Mouse (Mus musculus) MEL (cell line): ENCODE results near the gene Gm28048. TPM values are rescaled to one million over a fixed set of nuclear protein-coding genes. Genes with fewer than 3 reads are reported as not detected.

Source experiments
- DNase-seq: peaks from one replicate; pipeline ENCODE4 v3.0.0; 2011; ENCODE audit warnings: low read depth, low spot score
- H3K27ac ChIP-seq: 2 replicates; pipeline ENCODE4 v1.5.1; 2012; ENCODE audit warnings: low read depth, mild to moderate bottlenecking, control low read depth, low read length, moderate library complexity; ENCODE audit not compliant: control insufficient read depth
- H3K27me3 ChIP-seq, 2 experiments: fragments of 150-350 bp in 1 of 2; sonication (generic) in 1 of 2; 2 replicates each; pipeline ENCODE4 v1.6.1; 2012; ENCODE audit warnings: low read length in 2 of 2, mild to moderate bottlenecking in 2 of 2, improper control_type of control experiment in 1 of 2, moderate library complexity in 1 of 2; ENCODE audit not compliant: insufficient read depth in 2 of 2, control insufficient read depth in 1 of 2
- H3K36me3 ChIP-seq, 2 experiments: 2 replicates each; pipeline ENCODE4 v1.6.1; 2012 to 2014; ENCODE audit warnings: low read length in 2 of 2, improper control_type of control experiment in 1 of 2, inconsistent platforms in 1 of 2, mild to moderate bottlenecking in 1 of 2; ENCODE audit not compliant: insufficient read depth in 2 of 2, control insufficient read depth in 1 of 2
- H3K4me1 ChIP-seq, 2 experiments: fragments of 150-350 bp in 1 of 2; sonication (generic) in 1 of 2; 2 replicates each; pipeline ENCODE4 v1.6.1; 2012; ENCODE audit warnings: low read length in 2 of 2, improper control_type of control experiment in 1 of 2, mild to moderate bottlenecking in 1 of 2; ENCODE audit not compliant: insufficient read depth in 2 of 2, control insufficient read depth in 1 of 2
- H3K4me3 ChIP-seq, 2 experiments: fragments of 150-350 bp in 1 of 2; sonication (generic) in 1 of 2; 2 replicates each; pipeline ENCODE4 v1.5.1; 2012; ENCODE audit warnings: low read depth in 2 of 2, low read length in 2 of 2, mild to moderate bottlenecking in 2 of 2, moderate library complexity in 2 of 2, control low read depth in 1 of 2, improper control_type of control experiment in 1 of 2; ENCODE audit not compliant: control insufficient read depth in 1 of 2, insufficient read depth in 1 of 2
- H3K79me2 ChIP-seq: 2 replicates; pipeline ENCODE4 v1.6.1; 2012; ENCODE audit warnings: mild to moderate bottlenecking, low read length, moderate library complexity; ENCODE audit not compliant: control insufficient read depth, poor library complexity, insufficient read depth
- H3K9ac ChIP-seq: 2 replicates; pipeline ENCODE4 v1.6.1; 2012; ENCODE audit warnings: low read depth, mild to moderate bottlenecking, control low read depth, low read length, moderate library complexity; ENCODE audit not compliant: control insufficient read depth, poor library complexity, severe bottlenecking
- H3K9me3 ChIP-seq: fragments of 150-350 bp; sonication (generic); replicated peaks from 2 replicates; pipeline ENCODE4 v1.6.1; 2012; ENCODE audit warnings: mild to moderate bottlenecking, low read length, improper control_type of control experiment, moderate library complexity; ENCODE audit not compliant: insufficient read depth
- BHLHE40 ChIP-seq: IDR thresholded peaks from 2 replicates; pipeline ENCODE4 v1.6.1; 2012; ENCODE audit warnings: low read depth, mild to moderate bottlenecking, inconsistent platforms, low read length, improper control_type of control experiment, borderline replicate concordance
- CHD1 ChIP-seq: IDR thresholded peaks from 2 replicates; pipeline ENCODE4 v1.6.1; 2012; ENCODE audit warnings: low read depth, mild to moderate bottlenecking, inconsistent platforms, low read length, improper control_type of control experiment
- CHD2 ChIP-seq: IDR thresholded peaks from 2 replicates; pipeline ENCODE4 v1.6.1; 2011; ENCODE audit warnings: low read length, improper control_type of control experiment
- E2F4 ChIP-seq: IDR thresholded peaks from 2 replicates; pipeline ENCODE4 v1.6.1; 2011; ENCODE audit warnings: low read depth, low read length, improper control_type of control experiment, borderline replicate concordance
- ELF1 ChIP-seq: IDR thresholded peaks from 2 replicates; pipeline ENCODE4 v1.6.1; 2014; ENCODE audit warnings: low read depth, mild to moderate bottlenecking, inconsistent platforms, low read length, improper control_type of control experiment, moderate library complexity
- EP300 ChIP-seq, 2 experiments: IDR thresholded peaks; 2 replicates each; pipeline ENCODE4 v1.6.1; 2011; ENCODE audit warnings: improper control_type of control experiment in 2 of 2, low read length in 2 of 2, low read depth in 1 of 2, mild to moderate bottlenecking in 1 of 2
- ETS1 ChIP-seq: IDR thresholded peaks from 2 replicates; pipeline ENCODE4 v1.6.1; 2012; ENCODE audit warnings: low read depth, mild to moderate bottlenecking, inconsistent platforms, low read length, improper control_type of control experiment, moderate library complexity
- GABPA ChIP-seq: IDR thresholded peaks from 2 replicates; pipeline ENCODE4 v1.6.1; 2012; ENCODE audit warnings: low read depth, mild to moderate bottlenecking, inconsistent platforms, low read length, improper control_type of control experiment, moderate library complexity
- GATA1 ChIP-seq: IDR thresholded peaks from 2 replicates; pipeline ENCODE4 v1.6.1; 2011; ENCODE audit warnings: low read depth, low read length, improper control_type of control experiment
- HCFC1 ChIP-seq: IDR thresholded peaks from 2 replicates; pipeline ENCODE4 v1.6.1; 2012; ENCODE audit warnings: low read depth, mild to moderate bottlenecking, inconsistent platforms, low read length, improper control_type of control experiment, moderate library complexity
- JUND ChIP-seq: IDR thresholded peaks from 2 replicates; pipeline ENCODE4 v1.6.1; 2011; ENCODE audit warnings: low read depth, mild to moderate bottlenecking, improper control_type of control experiment, low read length
- KAT2A ChIP-seq: conservative IDR thresholded peaks from 2 replicates; pipeline ENCODE4 v1.6.1; 2012; ENCODE audit warnings: low read depth, low read length, improper control_type of control experiment, inconsistent platforms
- MAFK ChIP-seq: IDR thresholded peaks from 2 replicates; pipeline ENCODE4 v1.6.1; 2011; ENCODE audit warnings: low read depth, mild to moderate bottlenecking, low read length, improper control_type of control experiment, borderline replicate concordance
- MAX ChIP-seq: IDR thresholded peaks from 2 replicates; pipeline ENCODE4 v1.6.1; 2011; ENCODE audit warnings: low read length, improper control_type of control experiment
- MAZ ChIP-seq: IDR thresholded peaks from 2 replicates; pipeline ENCODE4 v1.6.1; 2012; ENCODE audit warnings: low read depth, mild to moderate bottlenecking, inconsistent platforms, low read length, improper control_type of control experiment
- MEF2A ChIP-seq: IDR thresholded peaks from 2 replicates; pipeline ENCODE4 v1.6.1; 2014; ENCODE audit warnings: low read depth, mild to moderate bottlenecking, inconsistent platforms, low read length, improper control_type of control experiment; ENCODE audit not compliant: poor library complexity, insufficient replicate concordance, severe bottlenecking; ENCODE audit errors: extremely low read depth
- MXI1 ChIP-seq: IDR thresholded peaks from 2 replicates; pipeline ENCODE4 v1.6.1; 2011; ENCODE audit warnings: mild to moderate bottlenecking, low read depth, low read length, improper control_type of control experiment
- MYB ChIP-seq: IDR thresholded peaks from 2 replicates; pipeline ENCODE4 v1.6.1; 2011; ENCODE audit warnings: mild to moderate bottlenecking, low read depth, low read length, improper control_type of control experiment
- MYC ChIP-seq: IDR thresholded peaks from 2 replicates; pipeline ENCODE4 v1.6.1; 2011; ENCODE audit warnings: low read depth, mild to moderate bottlenecking, low read length, improper control_type of control experiment, moderate library complexity
- NELFE ChIP-seq: IDR thresholded peaks from 2 replicates; pipeline ENCODE4 v1.6.1; 2011; ENCODE audit warnings: low read depth, low read length, improper control_type of control experiment
- NRF1 ChIP-seq: IDR thresholded peaks from 2 replicates; pipeline ENCODE4 v1.6.1; 2014; ENCODE audit warnings: low read depth, mild to moderate bottlenecking, inconsistent platforms, low read length, improper control_type of control experiment, moderate library complexity; ENCODE audit not compliant: poor library complexity, insufficient read depth, severe bottlenecking
- POLR2A ChIP-seq, 2 experiments: IDR thresholded peaks; 2 replicates each; pipeline ENCODE4 v1.6.1; 2011 to 2012; ENCODE audit warnings: low read length in 2 of 2, mild to moderate bottlenecking in 2 of 2, control low read depth in 1 of 2, improper control_type of control experiment in 1 of 2, low read depth in 1 of 2, moderate library complexity in 1 of 2; ENCODE audit not compliant: control insufficient read depth in 1 of 2, insufficient read depth in 1 of 2, poor library complexity in 1 of 2
- POLR2AphosphoS2 ChIP-seq: IDR thresholded peaks from 2 replicates; pipeline ENCODE4 v1.6.1; 2011; ENCODE audit warnings: low read length, improper control_type of control experiment
- POLR2AphosphoS5 ChIP-seq: IDR thresholded peaks from 2 replicates; pipeline ENCODE4 v1.6.1; 2012; ENCODE audit warnings: low read depth, borderline replicate concordance, mild to moderate bottlenecking, inconsistent platforms, low read length, moderate library complexity, mixed read lengths
- RAD21 ChIP-seq: IDR thresholded peaks from 2 replicates; pipeline ENCODE4 v1.6.1; 2011; ENCODE audit warnings: mild to moderate bottlenecking, low read depth, low read length, improper control_type of control experiment
- RCOR1 ChIP-seq: IDR thresholded peaks from 2 replicates; pipeline ENCODE4 v1.6.1; 2012; ENCODE audit warnings: low read depth, mild to moderate bottlenecking, inconsistent platforms, low read length, improper control_type of control experiment
- SIN3A ChIP-seq: IDR thresholded peaks from 2 replicates; pipeline ENCODE4 v1.6.1; 2012; ENCODE audit warnings: low read length, improper control_type of control experiment, inconsistent platforms
- SMC3 ChIP-seq: IDR thresholded peaks from 2 replicates; pipeline ENCODE4 v1.6.1; 2011; ENCODE audit warnings: low read depth, low read length, improper control_type of control experiment
- TAL1 ChIP-seq: IDR thresholded peaks from 2 replicates; pipeline ENCODE4 v1.6.1; 2012; ENCODE audit warnings: mild to moderate bottlenecking, inconsistent platforms, low read length, moderate library complexity, mixed read lengths
- TBP ChIP-seq: IDR thresholded peaks from 2 replicates; pipeline ENCODE4 v1.8.0; 2011; ENCODE audit warnings: low read depth, low read length, improper control_type of control experiment
- TCF12 ChIP-seq: IDR thresholded peaks from 2 replicates; pipeline ENCODE4 v1.6.1; 2014; ENCODE audit warnings: low read depth, mild to moderate bottlenecking, inconsistent platforms, low read length, improper control_type of control experiment, moderate library complexity
- UBTF ChIP-seq: IDR thresholded peaks from 2 replicates; pipeline ENCODE4 v1.6.1; 2012; ENCODE audit warnings: low read depth, mild to moderate bottlenecking, inconsistent platforms, low read length, improper control_type of control experiment, moderate library complexity, borderline replicate concordance; ENCODE audit not compliant: insufficient read depth
- USF1 ChIP-seq: IDR thresholded peaks from 2 replicates; pipeline ENCODE4 v1.6.1; 2014; ENCODE audit warnings: low read depth, mild to moderate bottlenecking, inconsistent platforms, low read length, improper control_type of control experiment, moderate library complexity
- USF2 ChIP-seq, 2 experiments: IDR thresholded peaks; 2 replicates each; pipeline ENCODE4 v1.6.1; 2011 to 2012; ENCODE audit warnings: improper control_type of control experiment in 2 of 2, low read length in 2 of 2, borderline replicate concordance in 1 of 2, inconsistent platforms in 1 of 2, low read depth in 1 of 2, mild to moderate bottlenecking in 1 of 2; ENCODE audit not compliant: insufficient read depth in 1 of 2
- ZKSCAN1 ChIP-seq: IDR thresholded peaks from 2 replicates; pipeline ENCODE4 v1.6.1; 2012; ENCODE audit warnings: low read depth, mild to moderate bottlenecking, inconsistent platforms, low read length, improper control_type of control experiment, moderate library complexity
- ZNF384 ChIP-seq: IDR thresholded peaks from 2 replicates; pipeline ENCODE4 v1.6.1; 2012; ENCODE audit warnings: low read depth, mild to moderate bottlenecking, inconsistent platforms, low read length, improper control_type of control experiment
- polyA plus RNA-seq, 2 experiments: library from polyadenylated mRNA; stranded (reverse) in 1 of 2; unstranded in 1 of 2; fragments of >175 nt in 1 of 2; fragments of >200 nt in 1 of 2; gene quantifications; 2 replicates each; pipeline versions ENCODE4 v1.2.1 to v1.2.4; 2012; ENCODE audit warnings: low replicate concordance in 2 of 2, low read depth in 1 of 2; ENCODE audit not compliant: insufficient read length in 2 of 2, insufficient read depth in 1 of 2, missing spikeins in 1 of 2
- total RNA-seq: library from RNA; depleted of rRNA; stranded (reverse); fragments of 300-350 nt; gene quantifications from 2 replicates; pipeline ENCODE4 v1.2.3, GENCODE M21; 2012

Gm28048 gene
- total and polyA plus RNA-seq, 3 experiments, result 8.6 to 15.0 TPM; not detected in 1

- Histone ChIP-seq H3K27me3 (no peaks in the 10 kb centered on the region), H3K4me3 (peak overlapping the region; percentile 70 to 98), H3K79me2 (peaks cover 60% of the 10 kb centered on the region), H3K9ac (peak overlapping the region; percentile 85), H3K36me3 (peaks cover 2 to 31% of the 10 kb centered on the region in 2 experiments; a peak in 3 of 4 replicates), H3K4me1 (peaks cover 28 to 29% of the 10 kb centered on the region in 2 experiments), H3K27ac (peak overlapping the region; percentile 59), H3K9me3 (no peaks in the 10 kb centered on the region)
- peak; percentile 74 for DNase-seq
- TF ChIP-seq ZNF384, result no peak
- TF ChIP-seq MYB, result no peak
- TF ChIP-seq POLR2AphosphoS5, result no peak
- no peak for TF ChIP-seq TAL1
- peak in 1 of 2 experiments; percentile 32; a peak in 1 of 4 replicates for TF ChIP-seq POLR2A (IDR thresholded peaks at IDR 0.05; ENCODE audit: control insufficient read depth in 1 of 2, insufficient read depth in 1 of 2, low read depth in 1 of 2, low read length in 2 of 2, poor library complexity in 1 of 2)
- TF ChIP-seq ZKSCAN1, result no peak
- TF ChIP-seq MYC, result peak; percentile 80
- TF ChIP-seq UBTF, result peak; percentile 51; the same call in 1 of the 2 replicates
- TF ChIP-seq E2F4, result no peak
- no peak for TF ChIP-seq JUND
- TF ChIP-seq MAFK, result no peak
- TF ChIP-seq CHD1, result peak; percentile 83; the same call in 1 of the 2 replicates
- no peak for TF ChIP-seq KAT2A
- 0 out of 2 replicates have a peak, but pooled peaks have one; percentile 34 for TF ChIP-seq TCF12
- TF ChIP-seq NELFE, result no peak
- TF ChIP-seq USF2 (IDR thresholded peaks at IDR 0.05; ENCODE audit: borderline replicate concordance in 1 of 2, insufficient read depth in 1 of 2, low read depth in 1 of 2, low read length in 2 of 2), result no peak
- peak; percentile 61; the same call in 1 of the 2 replicates for TF ChIP-seq RCOR1
- TF ChIP-seq HCFC1, result 0 out of 2 replicates have a peak, but pooled peaks have one; percentile 10
- TF ChIP-seq TBP, result 0 out of 2 replicates have a peak, but pooled peaks have one; percentile 22
- TF ChIP-seq ELF1, result no peak
- TF ChIP-seq USF1, result no peak
- no peak for TF ChIP-seq NRF1
- TF ChIP-seq ETS1, result no peak
- peak; percentile 66; the same call in 1 of the 2 replicates for TF ChIP-seq GATA1
- peak; percentile 87 for TF ChIP-seq MAX
- no peak for TF ChIP-seq GABPA
- no peak for TF ChIP-seq BHLHE40
- TF ChIP-seq POLR2AphosphoS2, result no peak
- TF ChIP-seq RAD21, result no peak
- no peak for TF ChIP-seq CHD2
- TF ChIP-seq MXI1, result peak; percentile 80
- no peak for TF ChIP-seq SMC3
- TF ChIP-seq MEF2A, result no peak
- no peak for TF ChIP-seq MAZ
- TF ChIP-seq EP300 (IDR thresholded peaks at IDR 0.05; ENCODE audit: low read depth in 1 of 2, low read length in 2 of 2), result peak; percentile 3 to 27; a peak in 2 of 4 replicates
- peak; percentile 69 for TF ChIP-seq SIN3A
Observed at GRCm38 (mm10) chr11:22857705-22858440, 124.0 kb downstream of the Gm28048 start.
